Mouse (Mus musculus) left cerebral cortex, postnatal 36 days (tissue): ENCODE data around the gene Kcnc1. TPM values are rescaled to one million over a fixed set of nuclear protein-coding genes. Genes with fewer than 3 reads are reported as not detected.

Source experiments
- total RNA-seq, 2 experiments: library from RNA; stranded (reverse); gene quantifications; 2 replicates each; pipeline ENCODE4 v1.2.3; 2021

The Kcnc1 gene
- total RNA-seq, 2 experiments from 2014 or later: 134 to 138 TPM

Other genes starting within 250 kb of the Kcnc1 start
- gene Abcc8, start 216.5 kb upstream of the Kcnc1 start, total RNA-seq: 10 to 100 TPM; 36.5 to 37.3 TPM
- under 1 TPM; 0.11 to 0.35 TPM for gene Ush1c, start 158.0 kb upstream of the Kcnc1 start, total RNA-seq
- gene Otog, start 155.5 kb upstream of the Kcnc1 start, total RNA-seq: under 1 TPM; 0.07 to 0.10 TPM
- gene Myod1, start 20.0 kb upstream of the Kcnc1 start, total RNA-seq: under 1 TPM in 1 of 2 experiments, not detected in 1; 0.32 TPM
- 10 to 100 TPM; 56.4 to 67.6 TPM for gene Sergef, start 243.3 kb downstream of the Kcnc1 start, total RNA-seq